Mouse (Mus musculus) megakaryocyte-erythroid progenitor cell, adult 5 weeks (primary cell): ENCODE data around the gene Fuca2. TPM values are rescaled to one million over a fixed set of nuclear protein-coding genes. Genes with fewer than 3 reads are reported as not detected.

ENCODE experiments used
- polyA plus RNA-seq: library from polyadenylated mRNA; stranded (reverse); fragments of >175 nt; gene quantifications from 2 replicates; pipeline ENCODE4 v1.2.3, GENCODE M21; 2012

The Fuca2 gene
- 22.3 and 33.5 TPM in 2 replicates for polyA plus RNA-seq

DNA sequence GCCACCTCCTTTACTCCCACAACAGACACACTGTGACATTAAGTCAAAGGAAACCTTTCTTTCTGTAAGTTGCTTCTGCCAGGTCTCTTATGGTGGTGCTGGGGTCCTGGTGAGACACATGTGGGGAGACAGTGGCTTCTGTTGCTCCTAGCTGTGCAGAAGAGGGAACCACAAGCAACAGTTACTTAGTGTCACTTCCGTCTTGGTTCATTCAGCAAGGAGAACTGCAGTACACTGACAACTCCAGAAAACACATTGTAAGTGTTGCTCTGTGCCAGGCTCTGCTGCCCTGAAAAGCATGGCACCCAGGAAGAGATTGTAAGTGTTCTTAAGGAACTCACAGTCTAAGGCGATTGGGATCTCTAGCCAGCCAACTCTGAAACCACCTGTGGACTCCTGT, at the start of gene Fuca2:
Gene Fuca2 (plus strand): TSS at position 210 of the 400 bp plus-strand sequence.

DNA sequence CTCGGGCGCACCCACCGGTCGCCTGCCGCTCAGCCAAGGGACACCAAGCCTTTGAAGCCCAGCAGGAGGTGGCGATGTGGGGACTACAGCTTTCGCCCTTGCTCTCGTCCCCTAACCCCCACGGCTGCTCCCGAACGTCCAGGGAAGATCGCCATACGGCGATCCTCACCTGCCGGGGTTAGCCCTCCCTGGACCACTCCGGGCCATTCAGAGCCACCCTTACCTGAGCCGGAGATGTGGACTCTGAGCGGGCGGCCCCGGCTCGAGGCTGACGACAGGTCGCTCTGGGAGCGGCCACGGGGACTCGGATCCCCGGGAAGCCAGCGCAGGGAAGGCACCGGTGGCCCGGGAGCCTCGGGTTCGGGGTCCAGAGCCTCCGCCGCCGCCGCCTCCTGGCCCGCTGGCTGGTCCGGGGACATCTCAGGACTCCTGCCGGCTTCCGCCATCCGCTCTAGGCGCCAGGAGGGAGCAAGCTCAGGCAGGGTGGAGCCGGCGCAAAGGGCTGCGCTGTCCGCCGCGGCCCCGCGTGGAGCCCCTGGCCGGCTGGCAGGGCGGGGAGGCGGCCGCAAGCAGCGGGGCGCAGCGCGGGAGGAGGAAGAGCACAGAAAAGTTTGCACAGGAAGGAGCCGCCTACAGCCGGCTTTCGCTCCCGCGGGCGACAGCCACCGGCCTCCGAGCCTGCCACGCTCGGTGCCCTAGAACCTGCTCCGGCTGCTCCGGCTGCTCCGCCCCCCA, 25.3 kb upstream of the Fuca2 start, which contains the start of gene Phactr2:
Gene Phactr2 (minus strand): TSS at position 580 of the 735 bp plus-strand sequence.

DNA sequence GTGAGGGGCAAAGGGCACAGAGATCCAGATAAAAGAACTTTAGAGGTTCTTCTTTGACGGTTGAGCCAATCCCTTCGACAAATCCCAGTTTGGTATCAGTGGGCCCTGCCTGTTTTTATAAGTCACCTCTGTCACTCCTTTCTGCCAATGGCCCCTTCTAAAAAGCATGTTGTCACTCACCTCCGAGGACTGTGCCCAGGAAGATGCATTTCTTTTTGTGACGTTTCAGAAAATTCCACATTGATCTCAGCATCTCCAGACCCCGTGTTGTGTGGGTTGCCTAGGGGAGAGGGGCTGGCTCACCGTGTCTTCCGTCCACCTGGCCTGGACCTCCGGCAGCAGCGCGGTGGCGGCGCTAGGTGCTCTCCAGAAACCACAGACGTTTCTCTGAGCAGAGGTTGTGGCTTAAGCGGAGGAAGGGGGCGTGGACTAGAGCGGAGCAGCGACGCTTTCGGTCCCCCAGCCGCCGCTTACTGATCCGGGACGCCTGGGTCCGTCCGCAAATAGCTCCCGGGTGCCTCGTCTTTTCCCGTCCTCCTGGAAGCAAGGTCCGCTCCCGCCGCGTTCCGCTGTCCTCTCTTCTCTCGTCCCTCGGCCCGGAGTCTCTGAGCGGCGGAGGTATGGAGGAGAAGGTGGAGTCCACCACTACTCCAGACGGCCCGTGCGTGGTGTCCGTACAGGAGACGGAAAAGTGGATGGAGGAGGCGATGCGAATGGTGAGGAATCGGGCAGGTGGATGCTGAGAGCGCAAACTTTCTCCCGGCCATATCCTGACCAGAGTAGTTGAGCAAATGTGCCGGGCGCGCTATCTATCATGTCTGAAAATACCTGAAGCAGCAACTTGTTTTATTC, 53.5 kb downstream of the Fuca2 start, which contains the start of the genes Adat2 and Pex3:
Gene Adat2 (plus strand): TSS at position 249 of the 852 bp plus-strand sequence.
Gene Pex3 (minus strand): TSS at position 497 of the 852 bp plus-strand sequence.

Other genes starting within 250 kb of the Fuca2 start
- 8.2 and 11.9 TPM in 2 replicates for gene Phactr2, start 25.1 kb upstream of the Fuca2 start, polyA plus RNA-seq
- gene Adat2, start 53.4 kb downstream of the Fuca2 start, polyA plus RNA-seq = 2.9 and 3.6 TPM in 2 replicates
- gene Pex3, start 53.6 kb downstream of the Fuca2 start, polyA plus RNA-seq = 11.2 and 11.8 TPM in 2 replicates